Mouse (Mus musculus): ENCODE data around the gene Acat2. TPM values are rescaled to one million over a fixed set of nuclear protein-coding genes. Genes with fewer than 3 reads are reported as not detected.
A peak's percentile ranks its signal among the peaks of the same experiment; 100 is the strongest.

Acat2 gene
- polyA plus RNA-seq, 1 experiment from 2014 or later = 103 TPM

- Histone ChIP-seq H3K27ac (no peak overlapping the region), H3K4me3 (replicated peaks; ENCODE audit: low read depth, low read length) (no peak overlapping the region), H3K9ac (ENCODE audit: low read depth, low read length) (no peak overlapping the region), H3K36me3 (ENCODE audit: insufficient read depth, low read length) (peaks cover 34% of the 10 kb centered on the region; the same call in 1 of the 2 replicates), H3K4me2 (ENCODE audit: low read length) (no peak overlapping the region), H3K27me3 (ENCODE audit: insufficient read depth, low read length) (no peaks in the 10 kb centered on the region), H3K9me3 (replicated peaks; ENCODE audit: low read length) (no peaks in the 10 kb centered on the region), H3K4me1 (replicated peaks; ENCODE audit: insufficient read depth, low read length) (no peaks in the 10 kb centered on the region; the same call in 1 of the 2 replicates)
- TF ChIP-seq CTCF (IDR thresholded peaks at IDR 0.05; ENCODE audit: low read depth) = no peak
- WGBS = 89% methylated on average over 8 of the region's 8 CpGs
- ATAC-seq (replicated peaks; ENCODE audit: low FRiP score, low read depth) (no peak), DNase-seq (ENCODE audit: low spot score) (no peak)
Measured at GRCm38 (mm10) chr17:12910391-12910790, 50.2 kb downstream of the Acat2 start.

- ATAC-seq (replicated peaks; ENCODE audit: low FRiP score, low read depth) = no peak
Measured at GRCm38 (mm10) chr17:12909361-12910280, 50.9 kb downstream of the Acat2 start, which contains the start of gene Pnldc1. Pnldc1 (minus strand) TSS chr17:12910230.

GRCm38 (mm10) chr17:12906436-12906835 lies 54.1 kb downstream of the Acat2 start:
- ATAC-seq (replicated peaks; ENCODE audit: low FRiP score, low read depth) (no peak), DNase-seq (ENCODE audit: low spot score) (no peak)
- no peak overlapping the region for H3K4me3 ChIP-seq (replicated peaks; ENCODE audit: low read depth, low read length)
- H3K9ac ChIP-seq (ENCODE audit: low read depth, low read length) = no peak overlapping the region
- H3K36me3 ChIP-seq (ENCODE audit: insufficient read depth, low read length) = peaks cover 15% of the 10 kb centered on the region; the same call in 1 of the 2 replicates
- TF ChIP-seq CTCF (IDR thresholded peaks at IDR 0.05; ENCODE audit: low read depth) = no peak
- H3K27ac ChIP-seq = no peak overlapping the region
- H3K27me3 ChIP-seq (ENCODE audit: insufficient read depth, low read length) = no peaks in the 10 kb centered on the region
- H3K4me2 ChIP-seq (ENCODE audit: low read length) = no peak overlapping the region
- no peaks in the 10 kb centered on the region for H3K4me1 ChIP-seq (replicated peaks; ENCODE audit: insufficient read depth, low read length)
- WGBS = 89% methylated on average over 9 of the region's 9 CpGs
- no peaks in the 10 kb centered on the region for H3K9me3 ChIP-seq (replicated peaks; ENCODE audit: low read length)

More at GRCm38 (mm10) chr17:12909361-12910280, 50.9 kb downstream of the Acat2 start, which contains the start of gene Pnldc1:
- H3K4me3 ChIP-seq (replicated peaks; ENCODE audit: low read depth, low read length) = no peak within 1 kb of the TSS
- H3K4me1 ChIP-seq (replicated peaks; ENCODE audit: insufficient read depth, low read length) = no peaks in the 10 kb centered on the region
- peaks cover 34% of the 10 kb centered on the region; the same call in 1 of the 2 replicates for H3K36me3 ChIP-seq (ENCODE audit: insufficient read depth, low read length)
- WGBS = 73% methylated on average over 35 of the region's 35 CpGs
- H3K9ac ChIP-seq (ENCODE audit: low read depth, low read length) = no peak within 1 kb of the TSS
- no peak for TF ChIP-seq CTCF (IDR thresholded peaks at IDR 0.05; ENCODE audit: low read depth)
- no peaks in the 10 kb centered on the region for H3K27me3 ChIP-seq (ENCODE audit: insufficient read depth, low read length)
- no peaks in the 10 kb centered on the region for H3K9me3 ChIP-seq (replicated peaks; ENCODE audit: low read length)
- DNase-seq (ENCODE audit: low spot score) = no peak
- no peak within 1 kb of the TSS for H3K4me2 ChIP-seq (ENCODE audit: low read length)
- H3K27ac ChIP-seq = no peak within 1 kb of the TSS

- 87% methylated on average over 4 of the region's 4 CpGs for WGBS
- DNase-seq (ENCODE audit: low spot score) (no peak), ATAC-seq (replicated peaks; ENCODE audit: low FRiP score, low read depth) (no peak)
- no peaks in the 10 kb centered on the region for H3K27me3 ChIP-seq (ENCODE audit: insufficient read depth, low read length)
- H3K9me3 ChIP-seq (replicated peaks; ENCODE audit: low read length) = no peaks in the 10 kb centered on the region
- no peak overlapping the region for H3K9ac ChIP-seq (ENCODE audit: low read depth, low read length)
- H3K27ac ChIP-seq = no peak overlapping the region
- H3K4me3 ChIP-seq (replicated peaks; ENCODE audit: low read depth, low read length) = no peak overlapping the region
- TF ChIP-seq CTCF (IDR thresholded peaks at IDR 0.05; ENCODE audit: low read depth) = no peak
- H3K4me2 ChIP-seq (ENCODE audit: low read length) = no peak overlapping the region
- peaks cover 11% of the 10 kb centered on the region; the same call in 1 of the 2 replicates for H3K36me3 ChIP-seq (ENCODE audit: insufficient read depth, low read length)
- H3K4me1 ChIP-seq (replicated peaks; ENCODE audit: insufficient read depth, low read length) = no peaks in the 10 kb centered on the region
Measured at GRCm38 (mm10) chr17:12905810-12906209, 54.7 kb downstream of the Acat2 start.

- H3K36me3 ChIP-seq (ENCODE audit: insufficient read depth, low read length) = peaks cover 8% of the 10 kb centered on the region; the same call in 1 of the 2 replicates
- no peaks in the 10 kb centered on the region for H3K27me3 ChIP-seq (ENCODE audit: insufficient read depth, low read length)
- H3K4me3 ChIP-seq (replicated peaks; ENCODE audit: low read depth, low read length) = no peak overlapping the region
- H3K4me2 ChIP-seq (ENCODE audit: low read length) = no peak overlapping the region
- no peaks in the 10 kb centered on the region for H3K9me3 ChIP-seq (replicated peaks; ENCODE audit: low read length)
- no peak for TF ChIP-seq CTCF (IDR thresholded peaks at IDR 0.05; ENCODE audit: low read depth)
- WGBS = 64% methylated on average over 1 of the region's 1 CpGs
- H3K27ac ChIP-seq = no peak overlapping the region
- no peaks in the 10 kb centered on the region for H3K4me1 ChIP-seq (replicated peaks; ENCODE audit: insufficient read depth, low read length)
- H3K9ac ChIP-seq (ENCODE audit: low read depth, low read length) = no peak overlapping the region
- DNase-seq (ENCODE audit: low spot score) (no peak), ATAC-seq (replicated peaks; ENCODE audit: low FRiP score, low read depth) (no peak)
Measured at GRCm38 (mm10) chr17:12904349-12904748, 56.2 kb downstream of the Acat2 start.

- no peak overlapping the region for H3K4me2 ChIP-seq (ENCODE audit: low read length)
- DNase-seq (ENCODE audit: low spot score) (peak; percentile 20), ATAC-seq (replicated peaks; ENCODE audit: low FRiP score, low read depth) (no peak)
- TF ChIP-seq CTCF (IDR thresholded peaks at IDR 0.05; ENCODE audit: low read depth) = no peak
- WGBS = 42% methylated on average over 11 of the region's 12 CpGs
- no peak overlapping the region for H3K4me3 ChIP-seq (replicated peaks; ENCODE audit: low read depth, low read length)
- H3K27ac ChIP-seq = no peak overlapping the region
- H3K9ac ChIP-seq (ENCODE audit: low read depth, low read length) = no peak overlapping the region
- H3K4me1 ChIP-seq (replicated peaks; ENCODE audit: insufficient read depth, low read length) = no peaks in the 10 kb centered on the region
- H3K9me3 ChIP-seq (replicated peaks; ENCODE audit: low read length) = no peaks in the 10 kb centered on the region
- H3K36me3 ChIP-seq (ENCODE audit: insufficient read depth, low read length) = peaks cover 8% of the 10 kb centered on the region; the same call in 1 of the 2 replicates
- no peaks in the 10 kb centered on the region for H3K27me3 ChIP-seq (ENCODE audit: insufficient read depth, low read length)
Measured at GRCm38 (mm10) chr17:12903372-12904333, 56.9 kb downstream of the Acat2 start.

Measured in kidney, postnatal 0 days (tissue).